Mouse (Mus musculus) adrenal gland, adult 2 months (tissue): Measurements from ENCODE around the gene 1110065P20Rik. TPM values are rescaled to one million over a fixed set of nuclear protein-coding genes. Genes with fewer than 3 reads are reported as not detected.

Source experiments
- DNase-seq: peaks from one replicate; pipeline ENCODE4 v3.0.0; 2021
- polyA plus RNA-seq: library from polyadenylated mRNA; depleted of rRNA; stranded (reverse); fragments of >200 nt; gene quantifications from 2 replicates; pipeline ENCODE4 v1.2.3, GENCODE M21; 2012
- total RNA-seq, 2 experiments: library from RNA; stranded (reverse); gene quantifications; 2 replicates each; pipeline ENCODE4 v1.2.3; 2021

The 1110065P20Rik gene
- total and polyA plus RNA-seq, 3 experiments = 29.3 to 63.4 (median 47.0) TPM

- peak; percentile 36 for DNase-seq
Observed at GRCm38 (mm10) chr4:124843493-124843892, 7.5 kb downstream of the 1110065P20Rik start.

GRCm38 (mm10) chr4:124840998-124841397 is 10.0 kb downstream of the 1110065P20Rik start:
- no peak for DNase-seq

GRCm38 (mm10) chr4:124838035-124838700 is 12.8 kb downstream of the 1110065P20Rik start:
- DNase-seq = no peak

GRCm38 (mm10) chr4:124832796-124833195 is 18.2 kb downstream of the 1110065P20Rik start:
- DNase-seq = no peak

- no peak for DNase-seq
Observed at GRCm38 (mm10) chr4:124829671-124830070, 21.3 kb downstream of the 1110065P20Rik start.

- no peak for DNase-seq
Observed at GRCm38 (mm10) chr4:124825371-124825965, 25.5 kb downstream of the 1110065P20Rik start.

GRCm38 (mm10) chr4:124824967-124825366 is 26.0 kb downstream of the 1110065P20Rik start:
- no peak for DNase-seq

GRCm38 (mm10) chr4:124818832-124819231 is 32.2 kb downstream of the 1110065P20Rik start:
- no peak for DNase-seq

- DNase-seq = peak; percentile 83
Observed at GRCm38 (mm10) chr4:124817803-124818202, 33.2 kb downstream of the 1110065P20Rik start.

- DNase-seq = peak; percentile 50
Observed at GRCm38 (mm10) chr4:124815901-124816300, 35.1 kb downstream of the 1110065P20Rik start.

- no peak for DNase-seq
Observed at GRCm38 (mm10) chr4:124811347-124811975, 39.5 kb downstream of the 1110065P20Rik start.

- no peak for DNase-seq
Observed at GRCm38 (mm10) chr4:124810056-124810455, 40.9 kb downstream of the 1110065P20Rik start.

- DNase-seq = no peak
Observed at GRCm38 (mm10) chr4:124809136-124809883, 41.7 kb downstream of the 1110065P20Rik start.

- no peak for DNase-seq
Observed at GRCm38 (mm10) chr4:124808511-124808910, 42.5 kb downstream of the 1110065P20Rik start.

- DNase-seq = no peak
Observed at GRCm38 (mm10) chr4:124803406-124803805, 47.6 kb downstream of the 1110065P20Rik start.

GRCm38 (mm10) chr4:124802309-124803260 is 48.4 kb downstream of the 1110065P20Rik start:
- peak; percentile 97 for DNase-seq

- DNase-seq = peak; percentile 83
Observed at GRCm38 (mm10) chr4:124801552-124802308, 49.3 kb downstream of the 1110065P20Rik start, which contains the start of gene Mtf1. TSS of gene Mtf1 (plus strand) at chr4:124802104.
